Mouse (Mus musculus) monocyte, adult 2 months (primary cell): ENCODE results near the gene Csnk2a1.

Source experiments
- DNase-seq, 2 experiments: peaks; one replicate each; pipeline ENCODE4 v3.0.0; 2022; ENCODE audit warnings: low spot score in 2 of 2, low read depth in 1 of 2

The Csnk2a1 gene

GRCm38 (mm10) chr2:152322198-152322597, 95.6 kb downstream of the Csnk2a1 start:
- no peak for DNase-seq

GRCm38 (mm10) chr2:152323971-152324370, 97.3 kb downstream of the Csnk2a1 start:
- DNase-seq: no peak

- no peak for DNase-seq
Observed at GRCm38 (mm10) chr2:152324842-152325241, 98.2 kb downstream of the Csnk2a1 start.

GRCm38 (mm10) chr2:152326157-152326556, 99.5 kb downstream of the Csnk2a1 start:
- DNase-seq: no peak

- no peak for DNase-seq
Observed at GRCm38 (mm10) chr2:152326654-152327053, 100.0 kb downstream of the Csnk2a1 start.

- no peak for DNase-seq
Observed at GRCm38 (mm10) chr2:152327980-152328379, 101.3 kb downstream of the Csnk2a1 start.

- no peak for DNase-seq
Observed at GRCm38 (mm10) chr2:152330858-152331423, 104.3 kb downstream of the Csnk2a1 start.
